Mouse (Mus musculus): ENCODE data around the gene Kri1. TPM values are rescaled to one million over a fixed set of nuclear protein-coding genes. Genes with fewer than 3 reads are reported as not detected.
"Not testable (repeated sequence)": the region's sequence is repeated elsewhere in the genome, so short reads cannot be mapped to it uniquely, and the experiment has no call there.

Gene Kri1
- polyA plus RNA-seq, 1 experiment from 2014 or later: 25.1 TPM

- DNase-seq (ENCODE audit: low spot score): peak; percentile 71
Observed at GRCm38 (mm10) chr9:21316696-21317095, 28.9 kb upstream of the Kri1 start.

GRCm38 (mm10) chr9:21315421-21315820 lies 27.7 kb upstream of the Kri1 start:
- DNase-seq (ENCODE audit: low spot score): no peak

GRCm38 (mm10) chr9:21314367-21315140 lies 26.8 kb upstream of the Kri1 start:
- DNase-seq (ENCODE audit: low spot score): no peak

GRCm38 (mm10) chr9:21313394-21313793 lies 25.6 kb upstream of the Kri1 start:
- DNase-seq (ENCODE audit: low spot score): peak; percentile 84

- no peak for DNase-seq (ENCODE audit: low spot score)
Observed at GRCm38 (mm10) chr9:21312134-21312533, 24.4 kb upstream of the Kri1 start, which contains the start of gene Ap1m2. TSS of gene Ap1m2 (minus strand) at chr9:21312337.

- no peak for DNase-seq (ENCODE audit: low spot score)
Observed at GRCm38 (mm10) chr9:21311695-21312094, 23.9 kb upstream of the Kri1 start.

GRCm38 (mm10) chr9:21309150-21309741 lies 21.5 kb upstream of the Kri1 start:
- peak; percentile 47 for DNase-seq (ENCODE audit: low spot score)

GRCm38 (mm10) chr9:21305065-21305464 lies 17.3 kb upstream of the Kri1 start:
- DNase-seq (ENCODE audit: low spot score): no peak

- DNase-seq (ENCODE audit: low spot score): no peak
Observed at GRCm38 (mm10) chr9:21299014-21299413, 11.2 kb upstream of the Kri1 start.

- no peak for DNase-seq (ENCODE audit: low spot score)
Observed at GRCm38 (mm10) chr9:21292271-21292670, 4.5 kb upstream of the Kri1 start.

GRCm38 (mm10) chr9:21291868-21292267 lies 4.1 kb upstream of the Kri1 start:
- not testable (repeated sequence) for DNase-seq (ENCODE audit: low spot score)

- DNase-seq (ENCODE audit: low spot score): peak; percentile 100
Observed at GRCm38 (mm10) chr9:21291022-21291787, 3.4 kb upstream of the Kri1 start, which contains the start of gene Cdkn2d. TSS of gene Cdkn2d (minus strand) at chr9:21291407.

- no peak for DNase-seq (ENCODE audit: low spot score)
Observed at GRCm38 (mm10) chr9:21290589-21290988, 2.8 kb upstream of the Kri1 start.

GRCm38 (mm10) chr9:21289337-21289671 lies 1.5 kb upstream of the Kri1 start:
- DNase-seq (ENCODE audit: low spot score): no peak

- DNase-seq (ENCODE audit: low spot score): peak; percentile 72
Observed at GRCm38 (mm10) chr9:21288404-21289336, 901 bp upstream of the Kri1 start.

- peak; percentile 31 for DNase-seq (ENCODE audit: low spot score)
Observed at GRCm38 (mm10) chr9:21286753-21287152, 1.0 kb downstream of the Kri1 start.

GRCm38 (mm10) chr9:21283994-21284393 lies 3.8 kb downstream of the Kri1 start:
- DNase-seq (ENCODE audit: low spot score): no peak

- DNase-seq (ENCODE audit: low spot score): no peak
Observed at GRCm38 (mm10) chr9:21283591-21283990, 4.2 kb downstream of the Kri1 start.

- DNase-seq (ENCODE audit: low spot score): no peak
Observed at GRCm38 (mm10) chr9:21277776-21278175, 10.0 kb downstream of the Kri1 start.

- no peak for DNase-seq (ENCODE audit: low spot score)
Observed at GRCm38 (mm10) chr9:21276307-21276706, 11.5 kb downstream of the Kri1 start.

- DNase-seq (ENCODE audit: low spot score): no peak
Observed at GRCm38 (mm10) chr9:21275727-21276126, 12.0 kb downstream of the Kri1 start.

All from thymus, postnatal 0 days (tissue).